Mouse (Mus musculus): ENCODE measurements at regions not wholly inside any gene's neighbourhood (a gene's known extent, or its start where the extent isn't known, plus 50 kb on each side); places are given as distances from the start of the nearest gene placed in this dataset.
"Not testable (repeated sequence)": the region's sequence is repeated elsewhere in the genome, so short reads cannot be mapped to it uniquely, and the experiment has no call there.

- DNase-seq (ENCODE audit: low spot score), result no peak
Observed at GRCm38 (mm10) chr10:11515144-11515543, 171.9 kb downstream of the Epm2a start.

- no peak for DNase-seq (ENCODE audit: low spot score)
Observed at GRCm38 (mm10) chr10:11517122-11517521, 173.9 kb downstream of the Epm2a start.

- DNase-seq (ENCODE audit: low spot score), result no peak
Observed at GRCm38 (mm10) chr10:11531343-11531742, 188.1 kb downstream of the Epm2a start.

- DNase-seq (ENCODE audit: low spot score), result not testable (repeated sequence)
Observed at GRCm38 (mm10) chr10:11555376-11555775, 212.2 kb downstream of the Epm2a start.

GRCm38 (mm10) chr10:11570523-11571055 lies 227.4 kb downstream of the Epm2a start:
- no peak for DNase-seq (ENCODE audit: low spot score)

GRCm38 (mm10) chr10:11608451-11608850 lies 265.2 kb downstream of the Epm2a start:
- DNase-seq (ENCODE audit: low spot score), result no peak

GRCm38 (mm10) chr10:11609092-11609491 lies 265.9 kb downstream of the Epm2a start:
- not testable (repeated sequence) for DNase-seq (ENCODE audit: low spot score)

- DNase-seq (ENCODE audit: low spot score), result no peak
Observed at GRCm38 (mm10) chr10:11648151-11648550, 304.9 kb downstream of the Epm2a start.

GRCm38 (mm10) chr10:11660056-11660770 lies 317.0 kb downstream of the Epm2a start:
- no peak for DNase-seq (ENCODE audit: low spot score)

- no peak for DNase-seq (ENCODE audit: low spot score)
Observed at GRCm38 (mm10) chr10:11661660-11662250, 318.6 kb downstream of the Epm2a start.

GRCm38 (mm10) chr10:11709742-11710141 lies 366.5 kb downstream of the Epm2a start:
- no peak for DNase-seq (ENCODE audit: low spot score)

GRCm38 (mm10) chr10:11724775-11725174 lies 381.6 kb downstream of the Epm2a start:
- no peak for DNase-seq (ENCODE audit: low spot score)

- DNase-seq (ENCODE audit: low spot score), result no peak
Observed at GRCm38 (mm10) chr10:11729536-11729935, 386.3 kb downstream of the Epm2a start.

GRCm38 (mm10) chr10:11739574-11740368 lies 396.6 kb downstream of the Epm2a start:
- no peak for DNase-seq (ENCODE audit: low spot score)

GRCm38 (mm10) chr10:11745587-11745986 lies 402.4 kb downstream of the Epm2a start:
- DNase-seq (ENCODE audit: low spot score), result no peak

GRCm38 (mm10) chr10:11746959-11747358 lies 403.8 kb downstream of the Epm2a start:
- no peak for DNase-seq (ENCODE audit: low spot score)

GRCm38 (mm10) chr10:11755105-11755730 lies 412.0 kb downstream of the Epm2a start:
- DNase-seq (ENCODE audit: low spot score), result no peak

GRCm38 (mm10) chr10:11777894-11778293 lies 434.7 kb downstream of the Epm2a start:
- no peak for DNase-seq (ENCODE audit: low spot score)

GRCm38 (mm10) chr10:11780302-11780701 lies 437.1 kb downstream of the Epm2a start:
- no peak for DNase-seq (ENCODE audit: low spot score)

GRCm38 (mm10) chr10:11787240-11787639 lies 444.0 kb downstream of the Epm2a start:
- no peak for DNase-seq (ENCODE audit: low spot score)

GRCm38 (mm10) chr10:11799510-11799909 lies 456.3 kb downstream of the Epm2a start:
- no peak for DNase-seq (ENCODE audit: low spot score)
